ENCODE assay signal across 7 mouse cellular contexts in the genomic region with DNA sequence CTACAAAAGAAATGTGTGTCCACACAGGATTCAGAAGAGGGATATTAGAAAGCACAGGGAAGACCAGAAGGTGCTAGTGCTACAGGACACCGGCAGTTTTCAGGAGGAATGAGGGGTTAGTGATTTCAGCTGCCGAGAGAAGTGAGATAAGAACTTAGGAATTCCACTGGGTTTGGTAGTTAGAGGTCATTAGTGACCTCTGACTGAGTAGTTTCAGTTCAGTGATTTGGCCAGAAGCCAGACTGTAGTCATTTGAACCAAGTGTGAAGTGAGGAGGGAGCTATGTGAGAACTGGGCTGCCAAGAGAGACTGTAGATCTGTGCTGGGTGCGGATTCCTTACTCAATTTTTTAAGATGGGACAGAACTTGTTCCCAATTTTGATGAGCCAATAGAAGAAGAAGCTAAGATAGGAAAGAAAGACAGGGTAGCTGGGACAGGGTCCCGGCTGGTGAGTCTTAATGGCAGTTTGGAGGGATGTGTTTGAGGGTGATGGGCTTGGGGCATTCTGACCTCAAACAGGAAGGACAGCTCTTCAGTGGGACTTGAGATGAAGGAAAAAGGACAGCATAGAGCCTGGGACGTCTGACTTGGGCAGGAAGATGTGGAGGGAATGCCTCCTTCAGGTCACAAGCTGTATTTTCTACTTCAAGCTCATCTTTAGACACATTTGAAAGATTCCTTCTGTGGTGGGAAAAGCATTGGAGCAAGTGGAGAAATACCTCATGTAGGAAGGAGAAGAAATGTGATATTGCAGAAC. TPM values are rescaled to one million over a fixed set of nuclear protein-coding genes. Genes with fewer than 3 reads are reported as not detected.
A peak's percentile ranks its signal among the peaks of the same experiment; 100 is the strongest.
DNase-seq lines count a peak whose midpoint lies in the region; ATAC-seq and TF ChIP-seq lines count a peak whose summit lies in the region.

No protein-coding gene starts in this region.

- intact Hi-C loops in heart, postnatal 14 days (cut with DNase I), result no loop called here
- intact Hi-C loops in left cerebral cortex, postnatal 14 days (cut with DNase I), result no loop called here

- no peak overlapping the region for H3K9ac ChIP-seq in lung, embryonic 14.5 days
- H3K9ac ChIP-seq in hindbrain, embryonic 16.5 days (ENCODE audit: low read depth, low read length), result no peak overlapping the region

- peaks cover 2% of the 10 kb centered on the region for H3K36me3 ChIP-seq in C2C12 (ENCODE audit: control insufficient read depth, insufficient read depth)
- H3K36me3 ChIP-seq in lung, embryonic 14.5 days (ENCODE audit: insufficient read depth), result no peaks in the 10 kb centered on the region
- no peaks in the 10 kb centered on the region for H3K36me3 ChIP-seq in hindbrain, embryonic 16.5 days (ENCODE audit: control insufficient read depth, insufficient read depth, low read length)

- H3K9me3 ChIP-seq in lung, embryonic 14.5 days (ENCODE audit: low read depth, low read length), result no peaks in the 10 kb centered on the region
- no peaks in the 10 kb centered on the region for H3K9me3 ChIP-seq in hindbrain, embryonic 16.5 days (ENCODE audit: control insufficient read depth, low read length)

- H3K27me3 ChIP-seq in C2C12 (ENCODE audit: control insufficient read depth, insufficient read depth, insufficient read length), result no peaks in the 10 kb centered on the region
- no peaks in the 10 kb centered on the region for H3K27me3 ChIP-seq in lung, embryonic 14.5 days (ENCODE audit: insufficient read depth, low read length)
- no peaks in the 10 kb centered on the region for H3K27me3 ChIP-seq in hindbrain, embryonic 16.5 days (replicated peaks; ENCODE audit: control insufficient read depth, insufficient read depth, low read length)

- peaks cover 29% of the 10 kb centered on the region for H3K4me1 ChIP-seq in lung, embryonic 14.5 days (ENCODE audit: insufficient read depth)
- H3K4me1 ChIP-seq in hindbrain, embryonic 16.5 days (ENCODE audit: control insufficient read depth, insufficient read depth, low read depth, low read length), result no peaks in the 10 kb centered on the region

- H3K4me2 ChIP-seq in lung, embryonic 14.5 days, result 0 out of 2 replicates have a peak overlapping the region, but pooled peaks have one; percentile 14
- no peak overlapping the region for H3K4me2 ChIP-seq in hindbrain, embryonic 16.5 days (ENCODE audit: low read length)

- 15% methylated on average over 5 of the region's 5 CpGs for WGBS in lung, embryonic 14.5 days
- 69% methylated on average over 5 of the region's 5 CpGs for WGBS in hindbrain, embryonic 16.5 days

- peak; percentile 78 for DNase-seq in adipocyte (ENCODE audit: low spot score)
- DNase-seq in heart, postnatal 14 days, result peak; percentile 54 to 83
- peak; percentile 93 for DNase-seq in lung, embryonic 14.5 days
- DNase-seq in left cerebral cortex, adult 8-10 months (ENCODE audit: low spot score in 2 of 2), result no peak
- DNase-seq in left cerebral cortex, postnatal 14 days (ENCODE audit: low spot score in 2 of 2), result no peak

- no peak overlapping the region for H3ac ChIP-seq in C2C12 (ENCODE audit: control insufficient read depth, insufficient read length, low read depth)

- peaks cover 6% of the 10 kb centered on the region for H3K79me3 ChIP-seq in C2C12 (ENCODE audit: low read depth)

- no peak for TF ChIP-seq CTCF in C2C12 (IDR thresholded peaks at IDR 0.05; ENCODE audit: control insufficient read depth, insufficient read depth, insufficient read length)
- peak; percentile 36 for TF ChIP-seq CTCF in lung, embryonic 14.5 days (IDR thresholded peaks at IDR 0.05; ENCODE audit: low read depth)

- H3K79me2 ChIP-seq in C2C12 (ENCODE audit: control insufficient read depth, insufficient read depth), result peaks cover 44% of the 10 kb centered on the region

- peak; percentile 92 for ATAC-seq in lung, embryonic 14.5 days (ENCODE audit: insufficient read depth)
- no peak for ATAC-seq in hindbrain, embryonic 16.5 days

- no peak overlapping the region for H3K4me3 ChIP-seq in C2C12 (ENCODE audit: insufficient read depth, poor library complexity, severe bottlenecking)
- no peak overlapping the region for H3K4me3 ChIP-seq in lung, embryonic 14.5 days (ENCODE audit: low read depth, low read length)
- H3K4me3 ChIP-seq in hindbrain, embryonic 16.5 days (ENCODE audit: low read length), result no peak overlapping the region

- H3K27ac ChIP-seq in lung, embryonic 14.5 days (ENCODE audit: low read depth), result peak overlapping the region; percentile 84
- no peak overlapping the region for H3K27ac ChIP-seq in hindbrain, embryonic 16.5 days (ENCODE audit: low read depth, low read length)

TF ChIP-seq in C2C12, 6 proteins besides CTCF, POLR2A, EP300 and RAD21:
- TF ChIP-seq MAX (IDR thresholded peaks at IDR 0.05), result no peak
- TF ChIP-seq MYOD1 (IDR thresholded peaks at IDR 0.05; ENCODE audit: control insufficient read depth, insufficient read length, low read depth), result peak; percentile 66
TF ChIP-seq in C2C12: peak in this region for 1.

RNA-seq across cellular contexts. Expression of gene Lrrfip2, which starts 32.0 kb away (rescaled TPM):
- 29.4 TPM for polyA plus RNA-seq in C2C12 (2012; fragmentation: generic; extraction: Trizol)
- 10 to 100 TPM; 85.8 to 86.9 TPM for total RNA-seq in heart, postnatal 14 days (2021)
- 39.6 and 40.4 TPM in 2 replicates for polyA plus RNA-seq in lung, embryonic 14.5 days (2014; fragmentation: Nextera tagmentation; extraction: Ambion mirVana)
- polyA plus RNA-seq in hindbrain, embryonic 16.5 days (2015; fragmentation: Nextera tagmentation; extraction: Ambion mirVana), result 46.5 and 47.1 TPM in 2 replicates
- total RNA-seq in left cerebral cortex, adult 8-10 months (2022), result 10 to 100 TPM; 41.1 to 45.3 (median 44.9) TPM
- total RNA-seq in left cerebral cortex, postnatal 14 days (2021), result 10 to 100 TPM; 32.2 to 34.2 TPM

Comparison
In these comparisons a context has a peak if more than half of its experiments do, and no peak if none do; other contexts are left out.
1. DNase-seq: peak in adipocyte (single experiment), heart, postnatal 14 days (2 of 2) and lung, embryonic 14.5 days (single experiment); none in left cerebral cortex, adult 8-10 months (0 of 2) and left cerebral cortex, postnatal 14 days (0 of 2).